Mouse (Mus musculus): ENCODE measurements around the gene Scarf2. TPM values are rescaled to one million over a fixed set of nuclear protein-coding genes. Genes with fewer than 3 reads are reported as not detected.

The Scarf2 gene
- total RNA-seq, 1 experiment: 8.1 TPM

DNA sequence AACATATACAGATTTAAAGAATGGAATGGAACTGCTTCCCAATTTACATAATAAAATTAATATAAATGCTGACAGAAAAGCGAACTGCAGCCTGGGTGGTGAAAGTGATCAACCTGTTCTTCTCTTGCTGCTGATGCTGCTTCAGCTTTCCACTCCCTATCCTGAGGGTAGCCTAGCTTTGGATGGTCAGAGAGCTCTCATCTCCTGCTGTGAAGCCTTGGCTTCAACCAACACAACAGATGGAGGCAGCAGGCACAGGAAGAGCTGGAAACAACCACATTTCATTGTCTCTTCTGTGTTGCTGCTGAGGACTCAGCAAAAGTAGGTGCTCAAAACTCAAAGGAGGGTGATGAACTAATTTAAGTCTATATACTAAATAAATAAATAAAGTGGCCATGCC is 54.8 kb downstream of the Scarf2 start:
- Histone ChIP-seq H3K4me3 (ENCODE audit: insufficient read depth in 1 of 2, low read depth in 1 of 2, low read length in 2 of 2, poor library complexity in 1 of 2, severe bottlenecking in 1 of 2) (no peak overlapping the region), H3K4me1 (ENCODE audit: control insufficient read depth in 2 of 2, insufficient read depth in 2 of 2, low read length in 2 of 2, poor library complexity in 1 of 2) (no peaks in the 10 kb centered on the region), H3K27ac (ENCODE audit: insufficient read depth, low read depth, low read length, poor library complexity, severe bottlenecking) (no peak overlapping the region), H3K9ac (ENCODE audit: insufficient read depth, low read depth, low read length, poor library complexity, severe bottlenecking) (no peak overlapping the region), H3K9me3 (ENCODE audit: control insufficient read depth, insufficient read depth, low read depth, low read length) (no peaks in the 10 kb centered on the region), H3K36me3 (ENCODE audit: control insufficient read depth, insufficient read depth, low read length, poor library complexity, severe bottlenecking) (peaks cover 31% of the 10 kb centered on the region)
- TF ChIP-seq ZC3H11A (IDR thresholded peaks at IDR 0.05; ENCODE audit: borderline replicate concordance, low read depth, low read length) (no peak), MAFK (IDR thresholded peaks at IDR 0.05; ENCODE audit: insufficient read depth, low read depth, low read length) (no peak), CHD2 (IDR thresholded peaks at IDR 0.05; ENCODE audit: low read depth, low read length) (no peak), ZNF384 (IDR thresholded peaks at IDR 0.05; ENCODE audit: low read depth, low read length) (no peak), HCFC1 (IDR thresholded peaks at IDR 0.05; ENCODE audit: borderline replicate concordance, insufficient read depth, low read length) (no peak)
- in situ Hi-C loops (cut with MboI; ENCODE audit: low sequenced_read_pairs in 2 of 2, unreplicated experiment in 2 of 2): no loop called here
- no peak for DNase-seq (ENCODE audit: low read depth, low spot score)

DNA sequence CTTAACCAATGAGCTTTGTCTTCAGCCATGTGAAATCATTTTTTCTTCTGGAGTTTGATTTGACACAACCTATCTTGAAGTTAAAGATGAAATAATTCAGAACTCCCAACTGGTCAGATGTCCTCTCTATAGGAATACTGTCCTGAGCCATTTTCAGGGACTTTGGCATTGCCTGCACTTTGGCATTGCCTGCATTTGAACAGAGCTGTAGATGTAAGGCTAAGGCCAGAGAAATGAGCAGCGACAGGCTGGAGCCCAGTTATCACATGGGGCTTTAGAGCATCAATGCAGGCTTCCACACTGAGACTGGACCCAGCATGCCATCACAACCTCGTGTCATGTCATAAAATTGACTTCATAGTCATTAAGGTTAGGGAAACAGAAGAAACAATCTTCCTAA is 56.2 kb downstream of the Scarf2 start:
- Histone ChIP-seq H3K4me3 (ENCODE audit: insufficient read depth in 1 of 2, low read depth in 1 of 2, low read length in 2 of 2, poor library complexity in 1 of 2, severe bottlenecking in 1 of 2) (no peak overlapping the region), H3K27ac (ENCODE audit: insufficient read depth, low read depth, low read length, poor library complexity, severe bottlenecking) (no peak overlapping the region), H3K9ac (ENCODE audit: insufficient read depth, low read depth, low read length, poor library complexity, severe bottlenecking) (no peak overlapping the region), H3K9me3 (ENCODE audit: control insufficient read depth, insufficient read depth, low read depth, low read length) (no peaks in the 10 kb centered on the region), H3K4me1 (ENCODE audit: control insufficient read depth in 2 of 2, insufficient read depth in 2 of 2, low read length in 2 of 2, poor library complexity in 1 of 2) (no peaks in the 10 kb centered on the region), H3K36me3 (ENCODE audit: control insufficient read depth, insufficient read depth, low read length, poor library complexity, severe bottlenecking) (peaks cover 39% of the 10 kb centered on the region)
- DNase-seq (ENCODE audit: low read depth, low spot score): no peak
- in situ Hi-C loops (cut with MboI; ENCODE audit: low sequenced_read_pairs in 2 of 2, unreplicated experiment in 2 of 2): no loop called here
- TF ChIP-seq ZC3H11A (IDR thresholded peaks at IDR 0.05; ENCODE audit: borderline replicate concordance, low read depth, low read length) (no peak), MAFK (IDR thresholded peaks at IDR 0.05; ENCODE audit: insufficient read depth, low read depth, low read length) (no peak), HCFC1 (IDR thresholded peaks at IDR 0.05; ENCODE audit: borderline replicate concordance, insufficient read depth, low read length) (no peak), CHD2 (IDR thresholded peaks at IDR 0.05; ENCODE audit: low read depth, low read length) (no peak), ZNF384 (IDR thresholded peaks at IDR 0.05; ENCODE audit: low read depth, low read length) (no peak)

GRCm38 (mm10) chr16:17857157-17857556 is 60.1 kb downstream of the Scarf2 start:
- H3K9ac ChIP-seq (ENCODE audit: insufficient read depth, low read depth, low read length, poor library complexity, severe bottlenecking): no peak overlapping the region
- no peaks in the 10 kb centered on the region for H3K4me1 ChIP-seq (ENCODE audit: control insufficient read depth in 2 of 2, insufficient read depth in 2 of 2, low read length in 2 of 2, poor library complexity in 1 of 2)
- DNase-seq (ENCODE audit: low read depth, low spot score): no peak
- no peaks in the 10 kb centered on the region for H3K9me3 ChIP-seq (ENCODE audit: control insufficient read depth, insufficient read depth, low read depth, low read length)
- no peak overlapping the region for H3K27ac ChIP-seq (ENCODE audit: insufficient read depth, low read depth, low read length, poor library complexity, severe bottlenecking)
- H3K36me3 ChIP-seq (ENCODE audit: control insufficient read depth, insufficient read depth, low read length, poor library complexity, severe bottlenecking): peaks cover 29% of the 10 kb centered on the region
- no peak overlapping the region for H3K4me3 ChIP-seq (ENCODE audit: insufficient read depth in 1 of 2, low read depth in 1 of 2, low read length in 2 of 2, poor library complexity in 1 of 2, severe bottlenecking in 1 of 2)
- no peak for TF ChIP-seq CHD2 (IDR thresholded peaks at IDR 0.05; ENCODE audit: low read depth, low read length)
- TF ChIP-seq ZC3H11A (IDR thresholded peaks at IDR 0.05; ENCODE audit: borderline replicate concordance, low read depth, low read length): no peak
- TF ChIP-seq HCFC1 (IDR thresholded peaks at IDR 0.05; ENCODE audit: borderline replicate concordance, insufficient read depth, low read length): no peak
- no peak for TF ChIP-seq ZNF384 (IDR thresholded peaks at IDR 0.05; ENCODE audit: low read depth, low read length)
- no peak for TF ChIP-seq MAFK (IDR thresholded peaks at IDR 0.05; ENCODE audit: insufficient read depth, low read depth, low read length)
- in situ Hi-C loops (cut with MboI; ENCODE audit: low sequenced_read_pairs in 2 of 2, unreplicated experiment in 2 of 2): no loop called here

Other genes with a start within 250 kb of the Scarf2 start
- 0.09 TPM in 1 of 2 replicates, not detected in the other for gene Lrrc74b, start 236.0 kb upstream of the Scarf2 start, total RNA-seq (2012; rRNA removed)
- 0.09 and 0.42 TPM in 2 replicates for gene P2rx6, start 235.4 kb upstream of the Scarf2 start, total RNA-seq (2012; rRNA removed)
- 2.9 and 6.9 TPM in 2 replicates for gene Slc7a4, start 214.1 kb upstream of the Scarf2 start, total RNA-seq (2012; rRNA removed)
- 123 and 130 TPM in 2 replicates for gene Smpd4, start 177.9 kb upstream of the Scarf2 start, total RNA-seq (2012; rRNA removed)
- gene Ccdc74a, start 150.8 kb upstream of the Scarf2 start, total RNA-seq (2012; rRNA removed): 2.3 and 4.5 TPM in 2 replicates
- gene Med15, start 64.4 kb upstream of the Scarf2 start, total RNA-seq (2012; rRNA removed): 32.7 and 36.6 TPM in 2 replicates
- gene Klhl22, start 37.7 kb upstream of the Scarf2 start, total RNA-seq (2012; rRNA removed): 48.5 and 64.7 TPM in 2 replicates
- gene B830017H08Rik, start 35.8 kb downstream of the Scarf2 start, total RNA-seq (2012; rRNA removed): 0.16 TPM in 1 of 2 replicates, not detected in the other
- 2.4 and 3.5 TPM in 2 replicates for gene Car15, start 41.1 kb downstream of the Scarf2 start, total RNA-seq (2012; rRNA removed)
- gene Gm20518, start 94.4 kb downstream of the Scarf2 start, total RNA-seq (2012; rRNA removed): 0.22 and 1.5 TPM in 2 replicates
- gene Tssk1, start 96.9 kb downstream of the Scarf2 start, total RNA-seq (2012; rRNA removed): 0.16 TPM in 1 of 2 replicates, not detected in the other
- gene Dgcr2, start 101.3 kb downstream of the Scarf2 start, total RNA-seq (2012; rRNA removed): 78.0 and 112 TPM in 2 replicates
- gene Tssk2, start 101.4 kb downstream of the Scarf2 start, total RNA-seq (2012; rRNA removed): 0.16 and 0.18 TPM in 2 replicates
- 27.2 and 30.2 TPM in 2 replicates for gene Ess2, start 114.1 kb downstream of the Scarf2 start, total RNA-seq (2012; rRNA removed)
- gene Gsc2, start 117.8 kb downstream of the Scarf2 start, total RNA-seq (2012; rRNA removed): 0.85 and 1.2 TPM in 2 replicates
- 97.9 and 111 TPM in 2 replicates for gene Slc25a1, start 130.9 kb downstream of the Scarf2 start, total RNA-seq (2012; rRNA removed)
- not detected in 2 replicates for gene Vpreb2, start 183.1 kb downstream of the Scarf2 start, total RNA-seq (2012; rRNA removed)